Mouse (Mus musculus) liver, adult 2 months (tissue): ENCODE data around the gene Gm10053. TPM values are rescaled to one million over a fixed set of nuclear protein-coding genes. Genes with fewer than 3 reads are reported as not detected.
"Not testable (repeated sequence)": the region's sequence is repeated elsewhere in the genome, so short reads cannot be mapped to it uniquely, and the experiment has no call there.

Source experiments
- DNase-seq: peaks from one replicate; pipeline ENCODE4 v3.0.0-alpha.2; 2011; ENCODE audit warnings: low read depth, low spot score; ENCODE audit errors: extremely low read depth
- H3K27ac ChIP-seq: fragments of 200-500 bp; replicated peaks from 2 replicates; pipeline ENCODE4 v1.5.1; 2012; ENCODE audit warnings: low read depth, mild to moderate bottlenecking, control low read depth, inconsistent platforms, low read length; ENCODE audit not compliant: insufficient read depth
- H3K27me3 ChIP-seq: fragments of 200-500 bp; 2 replicates; pipeline ENCODE4 v1.6.1; 2012; ENCODE audit warnings: mild to moderate bottlenecking, moderate library complexity, low read length, inconsistent platforms; ENCODE audit not compliant: control insufficient read depth, insufficient read depth
- H3K36me3 ChIP-seq: fragments of 200-500 bp; 2 replicates; pipeline ENCODE4 v1.6.1; 2012; ENCODE audit warnings: low read length, inconsistent platforms; ENCODE audit not compliant: control insufficient read depth, insufficient read depth
- H3K4me1 ChIP-seq: fragments of 200-500 bp; 2 replicates; pipeline ENCODE4 v1.6.1; 2011; ENCODE audit warnings: low read length; ENCODE audit not compliant: control insufficient read depth, insufficient read depth
- H3K4me3 ChIP-seq: fragments of 200-500 bp; 2 replicates; pipeline ENCODE4 v1.5.1; 2011; ENCODE audit warnings: low read depth, mild to moderate bottlenecking, control low read depth, low read length, moderate library complexity; ENCODE audit not compliant: insufficient read depth
- H3K79me2 ChIP-seq: fragments of 200-500 bp; 2 replicates; pipeline ENCODE4 v1.6.1; 2012; ENCODE audit warnings: inconsistent platforms, mild to moderate bottlenecking, low read length, moderate library complexity; ENCODE audit not compliant: control insufficient read depth, insufficient read depth
- H3K9ac ChIP-seq: fragments of 200-500 bp; 2 replicates; pipeline ENCODE4 v1.6.1; 2012; ENCODE audit warnings: low read depth, mild to moderate bottlenecking, control low read depth, inconsistent platforms, low read length
- CTCF ChIP-seq: fragments of 200-500 bp; IDR thresholded peaks from 2 replicates; pipeline ENCODE4 v1.5.1; 2011; ENCODE audit warnings: low read depth, low read length, control low read depth
- POLR2A ChIP-seq: fragments of 200-500 bp; IDR thresholded peaks from 2 replicates; pipeline ENCODE4 v1.6.1; 2011; ENCODE audit warnings: low read length, control low read depth; ENCODE audit not compliant: insufficient read depth; ENCODE audit errors: extremely low read depth
- WGBS: fragments of 180-500 bp; shearing (Covaris S2); methylation state at CpG from one replicate; pipeline ENCODE4 v1.1.7; 2018; 5-methylcytosine and 5-hydroxymethylcytosine counted together
- polyA plus RNA-seq: library from polyadenylated mRNA; depleted of rRNA; stranded (reverse); fragments of >200 nt; gene quantifications from 2 replicates; pipeline ENCODE4 v1.2.3, GENCODE M21; 2012; rRNA removed
- total RNA-seq: library from RNA; depleted of rRNA; stranded (reverse); fragments of >200 nt; gene quantifications from 2 replicates; pipeline ENCODE4 v1.2.3, GENCODE M21; 2014; rRNA removed

Gm10053 gene
- total RNA-seq (86.5 and 94.5 TPM in 2 replicates), polyA plus RNA-seq (21.8 and 22.9 TPM in 2 replicates)

- not testable (repeated sequence) for H3K27me3 ChIP-seq, H3K27ac ChIP-seq, H3K4me1 ChIP-seq, H3K4me3 ChIP-seq, H3K9ac ChIP-seq, DNase-seq, H3K79me2 ChIP-seq, H3K36me3 ChIP-seq
- WGBS = 77% methylated on average over 23 of the region's 26 CpGs
Measured at GRCm38 (mm10) chr19:24875129-24875870, at the start of gene Gm10053. TSS of gene Gm10053 (plus strand) at chr19:24875686.

DNA sequence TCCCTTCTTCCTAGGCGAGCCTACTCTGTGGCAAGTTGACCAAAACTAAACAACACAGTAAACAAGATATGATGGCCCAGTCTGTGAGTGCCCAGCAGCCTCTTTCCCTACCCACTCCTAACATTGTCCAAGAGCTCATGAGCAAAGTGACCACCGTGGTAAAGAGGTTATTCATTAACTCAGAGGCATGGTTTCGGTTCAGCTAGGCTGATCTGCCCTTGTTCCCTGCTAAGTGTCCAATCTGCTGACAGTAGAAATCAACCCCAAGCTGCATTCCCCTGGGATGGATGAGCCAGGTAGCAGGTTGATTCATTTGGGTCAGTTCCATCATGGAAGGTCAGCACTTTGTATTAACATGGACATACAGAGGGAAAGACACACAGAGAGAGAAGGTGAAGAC lies 33.4 kb upstream of the Gm10053 start:
- H3K4me1 ChIP-seq = no peaks in the 10 kb centered on the region
- TF ChIP-seq CTCF = no peak
- TF ChIP-seq POLR2A = no peak
- H3K27me3 ChIP-seq = no peaks in the 10 kb centered on the region
- H3K79me2 ChIP-seq = no peaks in the 10 kb centered on the region
- 43% methylated on average over 3 of the region's 3 CpGs for WGBS
- H3K36me3 ChIP-seq = no peaks in the 10 kb centered on the region
- no peak overlapping the region for H3K4me3 ChIP-seq
- no peak for DNase-seq
- H3K9ac ChIP-seq = no peak overlapping the region
- H3K27ac ChIP-seq = no peak overlapping the region

DNA sequence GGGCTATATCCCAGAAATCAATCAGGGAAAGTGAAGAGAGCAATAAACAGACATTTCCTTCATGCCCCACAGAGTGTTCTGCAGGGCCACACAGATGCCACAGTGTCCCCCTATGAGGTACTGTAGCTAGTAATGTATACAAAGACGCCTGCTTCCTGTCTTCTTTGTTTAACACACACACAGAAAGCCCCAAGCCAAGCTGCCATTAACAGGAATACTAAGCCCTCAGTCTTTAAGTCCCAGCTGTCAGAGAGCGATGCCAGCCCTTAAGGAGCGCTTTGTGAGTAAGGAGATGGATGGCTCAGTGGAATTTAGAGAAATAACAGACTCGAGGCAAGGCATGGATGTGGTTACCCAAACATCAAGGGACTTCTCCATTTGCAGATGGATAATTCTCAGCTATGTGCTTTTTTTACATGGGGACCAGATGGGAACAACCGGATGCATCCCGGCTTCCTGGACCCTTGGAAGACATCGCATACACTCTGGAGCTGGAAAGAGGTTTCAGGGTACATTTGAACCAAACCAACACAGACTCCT lies 30.4 kb upstream of the Gm10053 start:
- no peak for TF ChIP-seq CTCF
- TF ChIP-seq POLR2A = no peak
- H3K36me3 ChIP-seq = no peaks in the 10 kb centered on the region
- no peak overlapping the region for H3K4me3 ChIP-seq
- H3K4me1 ChIP-seq = no peaks in the 10 kb centered on the region
- no peaks in the 10 kb centered on the region for H3K27me3 ChIP-seq
- WGBS = 70% methylated on average over 7 of the region's 7 CpGs
- DNase-seq = no peak
- no peak overlapping the region for H3K27ac ChIP-seq
- no peaks in the 10 kb centered on the region for H3K79me2 ChIP-seq
- no peak overlapping the region for H3K9ac ChIP-seq

GRCm38 (mm10) chr19:24848345-24848744 lies 27.1 kb upstream of the Gm10053 start:
- TF ChIP-seq CTCF = no peak
- no peak for TF ChIP-seq POLR2A
- no peaks in the 10 kb centered on the region for H3K4me1 ChIP-seq
- H3K27me3 ChIP-seq = no peaks in the 10 kb centered on the region
- H3K36me3 ChIP-seq = no peaks in the 10 kb centered on the region
- no peak overlapping the region for H3K9ac ChIP-seq
- WGBS = 78% methylated on average over 7 of the region's 7 CpGs
- H3K79me2 ChIP-seq = no peaks in the 10 kb centered on the region
- DNase-seq = no peak
- H3K4me3 ChIP-seq = no peak overlapping the region
- H3K27ac ChIP-seq = no peak overlapping the region

DNA sequence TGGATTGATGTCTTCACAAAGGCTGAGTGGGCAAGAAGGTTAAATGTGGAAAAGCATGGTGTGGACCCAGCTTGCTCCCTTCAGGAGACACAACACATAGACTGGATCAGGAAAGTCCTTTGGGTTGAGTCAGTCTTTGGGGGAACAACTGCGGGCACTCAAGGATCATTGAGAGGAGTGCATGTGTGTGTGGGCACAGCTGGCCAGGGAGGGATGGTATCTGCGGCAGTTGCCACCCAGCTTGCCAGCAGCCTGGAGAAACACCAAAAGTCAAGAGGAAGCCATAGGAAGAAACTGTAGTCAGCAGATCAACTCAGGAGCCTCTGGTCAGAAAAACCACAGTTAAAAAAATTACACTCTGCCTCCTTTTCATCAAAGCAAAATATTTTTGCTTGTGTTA lies 26.6 kb upstream of the Gm10053 start:
- WGBS = 94% methylated on average over 2 of the region's 2 CpGs
- no peak for DNase-seq
- H3K27ac ChIP-seq = no peak overlapping the region
- no peaks in the 10 kb centered on the region for H3K36me3 ChIP-seq
- no peaks in the 10 kb centered on the region for H3K4me1 ChIP-seq
- no peak overlapping the region for H3K4me3 ChIP-seq
- H3K9ac ChIP-seq = no peak overlapping the region
- TF ChIP-seq POLR2A (no peak), CTCF (no peak)
- no peaks in the 10 kb centered on the region for H3K79me2 ChIP-seq
- H3K27me3 ChIP-seq = no peaks in the 10 kb centered on the region
